Mouse (Mus musculus): Measurements from ENCODE around the gene Bphl.
A peak's percentile ranks its signal among the peaks of the same experiment; 100 is the strongest.

The Bphl gene

DNA sequence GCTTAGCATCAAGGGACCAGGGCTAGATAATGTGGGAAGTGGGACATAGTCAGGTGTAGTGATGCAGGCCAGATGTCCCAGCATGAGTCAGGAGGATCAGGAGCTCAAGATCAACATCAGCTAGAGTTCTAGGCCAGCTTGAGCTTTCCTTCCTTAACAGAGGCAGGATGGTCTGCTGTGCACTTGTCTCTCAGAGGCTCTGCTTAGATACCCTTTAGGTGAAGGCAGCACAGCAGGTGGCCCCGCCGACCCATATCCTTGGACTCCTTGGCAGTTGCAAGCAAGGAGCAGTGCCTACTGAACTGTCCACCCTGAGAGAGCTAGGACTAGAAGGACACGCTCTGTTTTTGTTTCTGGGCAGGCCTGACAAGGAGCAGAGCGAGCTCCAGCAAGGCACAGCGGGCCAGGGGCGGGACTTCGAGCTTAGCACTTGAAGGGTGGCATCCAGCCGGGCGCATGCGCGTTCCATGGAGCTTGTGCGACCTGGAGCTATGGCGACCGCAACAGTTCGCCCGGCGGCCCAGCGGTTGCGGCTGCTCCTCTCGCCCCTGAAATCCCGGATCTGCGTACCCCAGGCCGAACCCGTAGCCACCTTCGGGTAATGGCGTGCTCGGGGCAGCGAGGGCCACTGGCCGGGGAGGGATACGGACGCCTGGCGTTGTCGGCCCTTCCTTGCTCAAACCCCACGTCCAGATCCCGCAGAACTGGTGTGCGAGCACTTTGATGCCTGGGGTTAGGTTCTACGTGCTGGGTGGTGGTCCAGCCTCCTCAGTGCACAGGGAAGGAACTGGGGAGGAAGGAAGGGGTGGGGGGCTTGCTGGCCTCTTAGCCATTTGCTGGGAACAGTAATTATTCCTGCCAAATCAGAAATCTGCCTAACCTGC, at the start of gene Bphl:
Bphl (plus strand) TSS at position 426 of the 884 bp plus-strand sequence.
- DNase-seq (ENCODE audit: low spot score in 2 of 2): peak; percentile 87 to 91

DNA sequence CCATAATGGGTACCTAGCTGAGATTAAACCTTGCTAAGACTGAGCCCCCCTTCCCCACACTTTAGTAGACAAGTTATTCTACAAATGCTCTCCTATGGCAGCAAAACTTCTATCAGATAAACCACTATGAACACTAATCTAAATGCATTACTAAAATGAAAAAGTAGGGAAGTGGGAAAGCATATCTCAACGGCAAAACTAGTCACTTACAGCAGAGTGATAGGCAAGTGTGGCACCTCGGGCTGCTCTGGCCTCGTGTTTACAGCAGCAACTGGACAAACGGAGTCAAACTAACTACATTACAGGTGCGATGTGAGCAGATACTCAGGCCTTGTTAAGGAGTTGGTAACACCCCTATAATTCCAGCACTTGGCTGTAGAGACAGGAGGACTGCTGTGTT, 47.8 kb upstream of the Bphl start:
- DNase-seq (ENCODE audit: low spot score in 2 of 2): no peak

DNA sequence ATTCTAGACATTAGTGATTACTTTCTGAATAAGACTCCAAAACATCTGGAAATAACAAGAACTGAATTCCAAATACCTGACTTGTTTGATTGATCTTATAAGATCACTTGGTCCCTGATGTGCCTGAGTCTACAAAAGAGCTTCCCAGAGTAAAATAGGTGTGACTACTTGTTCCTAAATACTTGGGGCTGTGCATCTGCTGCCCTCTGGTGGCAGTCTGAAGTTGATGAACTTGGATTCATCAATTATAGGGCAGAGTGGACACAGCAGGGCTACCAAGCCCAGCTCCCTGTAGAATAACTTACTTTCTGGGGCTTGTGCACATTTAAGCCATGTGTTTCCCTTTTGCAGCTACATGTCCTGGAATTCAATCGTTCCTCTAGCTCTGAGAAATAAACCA, 42.2 kb upstream of the Bphl start:
- DNase-seq (ENCODE audit: low spot score in 2 of 2): peak; percentile 11 to 40

DNA sequence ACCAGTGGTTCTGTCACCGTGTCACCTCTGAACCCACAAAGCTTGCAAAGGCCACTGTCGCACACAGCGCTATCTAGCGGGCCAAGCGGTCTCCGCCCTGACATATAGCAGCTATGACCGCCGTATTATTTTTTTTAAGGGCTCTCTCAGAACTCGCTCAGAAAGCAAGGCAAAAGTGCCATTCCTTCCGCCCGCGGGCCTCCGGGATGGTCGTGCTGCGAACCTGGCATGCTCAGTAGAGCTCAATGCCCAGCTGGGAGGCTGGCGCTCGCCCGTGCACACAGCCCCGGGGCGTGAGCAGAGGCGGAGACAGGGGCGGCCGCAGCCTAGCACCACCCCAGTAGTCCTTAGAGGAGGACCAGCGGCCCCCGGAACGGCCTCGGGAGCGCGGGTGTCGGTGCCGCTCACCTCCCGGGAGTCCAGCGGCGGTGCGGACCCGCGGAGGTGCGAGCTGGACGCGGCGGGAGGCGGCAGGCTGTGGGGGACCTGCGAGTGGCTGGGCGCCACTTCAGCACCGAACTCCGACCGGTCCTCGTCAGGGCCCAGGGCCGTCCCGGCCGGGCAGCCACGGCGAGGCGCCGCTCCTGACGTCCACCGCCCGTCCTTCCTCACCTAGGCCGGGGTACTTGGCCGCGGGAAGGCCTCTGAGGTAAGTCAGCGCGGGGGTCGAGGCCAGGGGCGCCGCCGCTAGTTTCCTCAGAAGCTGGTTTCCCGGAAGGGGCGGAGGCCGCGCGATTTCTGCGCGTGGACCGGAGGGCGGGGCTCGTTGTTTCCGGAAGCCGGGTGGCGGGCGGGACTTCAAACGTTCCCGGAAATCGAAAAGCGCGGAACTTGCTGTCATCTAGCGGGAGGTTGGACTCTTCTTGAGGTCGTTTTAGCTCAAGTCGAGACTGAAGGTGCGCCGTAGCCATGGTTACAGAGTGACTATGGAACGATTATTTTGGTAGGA, 35.1 kb upstream of the Bphl start, which contains the start of the genes Ripk1 and Serpinb6a:
Ripk1 (plus strand) TSS at position 306 of the 949 bp plus-strand sequence.
Serpinb6a (minus strand) TSS at position 737 of the 949 bp plus-strand sequence.
- DNase-seq (ENCODE audit: low spot score in 2 of 2): peak; percentile 79 to 83

DNA sequence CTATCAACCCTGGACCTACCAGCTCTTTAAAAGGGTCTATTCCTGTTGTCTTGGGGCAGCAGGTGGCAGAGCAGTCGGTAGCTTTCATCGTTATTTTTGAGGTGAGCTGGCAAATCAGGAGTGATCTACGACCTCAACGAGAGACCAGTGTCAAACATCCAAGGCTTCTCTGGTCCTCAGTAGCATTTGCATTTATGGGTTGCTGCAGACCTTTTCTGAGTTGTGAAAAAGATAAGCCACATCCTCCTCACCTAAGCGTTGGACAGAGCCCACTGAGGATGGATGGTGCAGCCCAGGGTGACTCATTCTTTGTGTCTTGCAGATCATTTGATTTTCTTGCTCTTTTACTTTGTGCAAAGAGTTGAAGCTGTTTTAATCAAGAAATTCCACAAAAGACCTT, 34.3 kb upstream of the Bphl start:
- no peak for DNase-seq (ENCODE audit: low spot score in 2 of 2)

DNA sequence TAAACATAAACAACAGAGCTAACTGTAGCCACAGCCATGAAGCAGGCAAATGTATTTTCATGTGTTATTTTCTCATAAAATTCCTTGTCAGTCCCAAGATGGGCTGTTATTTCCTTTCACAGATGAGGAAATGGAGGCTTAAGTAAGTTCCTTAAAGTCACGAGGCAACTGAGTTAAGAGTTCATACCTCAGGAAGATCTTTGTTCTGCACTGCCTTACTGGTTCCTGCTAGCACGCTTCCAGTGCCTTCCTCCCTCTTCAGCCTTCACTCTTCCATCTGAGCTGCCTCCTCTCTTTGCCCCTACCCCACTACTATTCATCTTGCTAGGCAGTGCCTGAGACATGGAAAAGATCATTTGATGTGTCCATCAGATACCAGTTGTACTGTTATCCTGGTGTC, 30.2 kb upstream of the Bphl start:
- no peak for DNase-seq (ENCODE audit: low spot score in 2 of 2)

DNA sequence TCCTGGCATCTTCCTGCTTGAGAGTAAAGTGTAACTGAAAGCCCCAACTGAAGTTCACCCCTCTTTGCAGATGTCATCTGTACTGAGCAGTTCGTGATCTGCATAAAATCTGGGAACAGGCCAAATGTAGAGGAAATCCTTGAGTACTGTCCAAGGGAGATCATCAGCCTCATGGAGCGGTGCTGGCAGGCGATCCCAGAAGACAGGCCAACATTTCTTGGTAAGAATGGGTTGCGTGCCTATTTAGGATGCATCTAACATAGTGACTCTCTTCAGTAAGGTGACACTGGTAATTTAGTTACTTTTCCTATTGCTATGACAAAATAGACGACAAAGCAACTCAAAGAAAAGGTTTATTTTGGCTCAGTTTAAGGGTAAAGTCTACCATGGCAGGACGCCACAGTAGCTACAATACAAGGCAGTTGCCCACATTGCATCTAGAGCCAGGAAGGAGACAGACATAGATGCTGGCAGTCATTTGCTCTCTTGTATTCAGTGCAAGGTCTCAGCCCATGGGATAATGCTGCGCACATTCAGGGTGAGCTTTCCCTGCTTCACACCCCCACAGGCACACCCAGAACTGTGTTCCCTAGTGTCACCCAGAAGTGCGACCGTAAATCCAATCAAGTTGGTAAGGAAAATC, 20.3 kb upstream of the Bphl start:
- DNase-seq (ENCODE audit: low spot score in 2 of 2): no peak

DNA sequence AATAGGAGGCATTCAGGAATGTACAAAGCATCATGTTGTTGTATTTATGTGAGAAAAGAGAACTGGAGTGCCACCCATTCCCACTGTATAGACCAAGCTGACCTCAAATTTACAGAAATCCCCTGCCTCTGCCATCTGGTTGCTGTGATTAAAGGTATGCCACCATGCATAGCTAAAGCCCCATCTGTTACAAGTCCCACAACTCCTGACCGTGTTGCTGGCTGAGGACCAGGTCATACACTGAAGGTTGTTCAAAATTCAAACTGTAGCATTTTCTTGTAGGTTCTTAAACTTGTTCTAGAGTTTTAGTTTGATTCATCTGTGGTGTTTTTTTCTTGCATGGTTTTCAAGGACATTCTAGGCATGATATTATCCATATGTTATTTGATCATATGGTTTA, 18.9 kb upstream of the Bphl start:
- DNase-seq (ENCODE audit: low spot score in 2 of 2): no peak

DNA sequence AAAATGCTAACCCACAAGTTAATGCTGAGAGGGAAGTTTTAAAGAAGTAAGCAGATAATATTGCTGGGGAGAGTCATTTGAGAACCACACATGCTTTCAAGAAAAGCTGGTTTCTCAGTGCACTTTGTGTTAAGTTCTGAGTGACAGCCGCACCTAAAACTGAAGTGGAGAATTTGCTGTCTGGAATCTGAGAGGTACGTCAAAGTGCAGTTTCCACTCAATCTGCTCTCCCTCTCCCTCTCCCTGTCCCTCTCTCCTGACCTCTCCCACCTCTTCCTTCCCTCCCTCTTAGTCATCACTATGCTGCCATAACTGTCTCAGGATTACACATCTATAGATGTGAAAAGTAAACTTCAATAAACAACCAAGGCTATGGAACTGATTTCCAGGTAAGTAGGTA, 15.4 kb upstream of the Bphl start:
- no peak for DNase-seq (ENCODE audit: low spot score in 2 of 2)

DNA sequence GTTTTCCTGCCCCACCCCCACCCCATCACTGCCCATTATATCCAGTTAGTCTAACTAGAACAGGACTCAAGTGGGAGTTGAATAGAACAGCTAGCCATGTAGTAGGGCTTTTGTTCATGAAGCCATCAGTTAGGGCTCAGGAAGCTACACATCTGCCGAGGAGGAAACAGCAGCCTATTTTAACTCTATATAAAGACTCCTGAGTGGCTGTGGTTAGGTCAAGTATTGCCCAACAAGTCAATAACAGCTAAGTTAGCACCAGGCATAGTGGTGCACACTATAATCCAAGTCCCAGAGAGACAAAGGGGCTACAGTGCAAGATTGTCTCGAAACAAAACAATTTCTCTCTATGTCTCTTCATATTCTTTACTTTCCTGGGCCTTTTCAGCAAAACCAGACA, 5.4 kb upstream of the Bphl start:
- DNase-seq (ENCODE audit: low spot score in 2 of 2): no peak

DNA sequence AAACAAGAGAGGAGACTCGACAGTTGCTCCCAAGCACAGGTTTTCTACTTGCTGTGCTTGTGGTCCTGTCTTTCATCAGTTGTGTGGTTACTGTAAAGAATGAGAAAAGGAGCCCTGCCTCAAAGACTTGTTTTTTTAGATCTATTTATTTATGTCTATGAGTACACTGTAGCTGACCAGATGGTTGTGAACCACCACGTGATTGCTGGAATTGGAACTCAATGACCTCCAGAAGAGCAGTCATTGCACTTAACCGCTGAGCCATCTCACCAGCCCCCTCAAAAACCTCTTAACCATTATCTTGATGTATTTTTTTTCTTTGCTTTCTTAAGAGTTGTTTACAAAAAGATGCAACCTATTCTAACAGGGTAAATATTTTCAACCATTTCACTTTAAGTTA, 2.0 kb upstream of the Bphl start:
- DNase-seq (ENCODE audit: low spot score in 2 of 2): no peak

DNA sequence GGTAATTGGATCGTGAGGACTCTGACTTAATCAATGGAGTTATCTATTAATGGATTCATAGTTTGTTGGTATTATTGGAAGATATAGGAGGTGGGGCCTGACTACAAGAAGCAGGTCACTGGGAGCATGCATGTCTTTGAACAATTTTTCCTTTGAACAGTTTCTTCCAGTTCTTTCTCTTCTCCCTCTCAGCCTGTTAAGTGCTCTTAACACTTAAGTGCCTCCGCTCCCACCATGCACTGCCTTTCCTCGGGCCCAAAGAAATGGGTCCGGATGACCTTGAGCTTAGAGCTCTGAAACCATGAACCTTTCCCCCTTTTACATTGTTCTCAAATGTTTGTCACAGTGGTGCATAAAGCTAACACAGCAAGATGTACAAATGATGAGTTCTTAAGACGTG, 671 bp upstream of the Bphl start:
- DNase-seq (ENCODE audit: low spot score in 2 of 2): no peak

DNA sequence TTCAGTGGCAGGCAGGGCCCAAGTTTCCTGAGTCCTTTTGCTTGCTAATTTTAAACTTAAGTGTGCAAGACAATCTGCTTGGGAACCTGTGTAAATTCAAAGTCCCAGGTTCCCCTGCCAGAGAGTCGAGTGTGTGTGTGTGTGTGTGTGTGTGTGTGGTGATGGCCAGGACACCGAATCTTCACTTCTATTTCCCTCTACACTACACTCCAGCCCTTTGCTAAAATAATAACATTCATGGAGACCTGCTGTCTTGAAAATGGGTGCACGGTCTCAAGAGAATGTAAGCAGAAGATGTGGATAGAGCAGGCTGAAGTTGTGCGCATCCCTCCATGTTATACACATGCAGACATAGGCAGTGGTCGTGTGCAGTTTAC, 647 bp downstream of the Bphl start:
- DNase-seq (ENCODE audit: low spot score in 2 of 2): no peak

DNA sequence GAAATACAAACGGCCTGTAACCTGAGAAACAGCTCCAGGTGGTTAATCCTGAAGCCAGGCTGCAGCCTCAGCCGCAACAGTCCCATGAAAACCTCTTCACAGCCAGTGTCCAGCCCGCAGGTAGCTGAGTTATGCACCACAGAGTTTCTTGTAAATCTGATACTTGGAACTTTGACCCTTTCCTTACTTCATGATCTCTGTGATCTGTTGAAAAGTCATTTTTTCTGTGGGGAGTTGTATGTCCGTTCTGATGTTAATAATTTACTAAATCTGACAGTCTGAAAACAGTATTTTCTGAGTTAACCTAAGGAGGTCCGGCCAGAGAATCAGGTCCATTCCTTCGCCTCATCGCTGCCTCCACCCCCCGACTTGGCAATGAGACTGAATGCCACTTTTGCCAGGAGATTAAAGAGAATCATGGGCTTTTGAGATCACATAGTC, 1.5 kb downstream of the Bphl start:
- no peak for DNase-seq (ENCODE audit: low spot score in 2 of 2)

DNA sequence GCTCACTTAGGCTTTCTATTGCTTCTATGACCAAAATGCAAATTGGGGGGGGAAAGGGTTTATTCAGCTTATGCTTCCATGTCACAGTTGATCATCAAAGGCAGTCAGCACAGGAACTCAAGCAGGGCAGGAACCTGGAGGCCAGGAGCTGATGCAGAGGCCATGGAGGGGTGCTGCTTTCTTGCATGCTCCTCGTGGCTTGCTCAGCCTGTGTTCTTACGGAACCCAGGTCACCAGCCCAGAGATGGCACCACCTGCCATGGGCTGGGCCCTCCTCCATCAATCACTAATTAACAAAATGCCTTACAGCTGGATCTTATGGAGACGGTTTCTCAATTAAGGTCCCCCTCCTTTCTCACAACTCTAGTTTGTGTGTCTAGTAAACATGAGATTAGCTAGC, 2.7 kb downstream of the Bphl start:
- no peak for DNase-seq (ENCODE audit: low spot score in 2 of 2)

DNA sequence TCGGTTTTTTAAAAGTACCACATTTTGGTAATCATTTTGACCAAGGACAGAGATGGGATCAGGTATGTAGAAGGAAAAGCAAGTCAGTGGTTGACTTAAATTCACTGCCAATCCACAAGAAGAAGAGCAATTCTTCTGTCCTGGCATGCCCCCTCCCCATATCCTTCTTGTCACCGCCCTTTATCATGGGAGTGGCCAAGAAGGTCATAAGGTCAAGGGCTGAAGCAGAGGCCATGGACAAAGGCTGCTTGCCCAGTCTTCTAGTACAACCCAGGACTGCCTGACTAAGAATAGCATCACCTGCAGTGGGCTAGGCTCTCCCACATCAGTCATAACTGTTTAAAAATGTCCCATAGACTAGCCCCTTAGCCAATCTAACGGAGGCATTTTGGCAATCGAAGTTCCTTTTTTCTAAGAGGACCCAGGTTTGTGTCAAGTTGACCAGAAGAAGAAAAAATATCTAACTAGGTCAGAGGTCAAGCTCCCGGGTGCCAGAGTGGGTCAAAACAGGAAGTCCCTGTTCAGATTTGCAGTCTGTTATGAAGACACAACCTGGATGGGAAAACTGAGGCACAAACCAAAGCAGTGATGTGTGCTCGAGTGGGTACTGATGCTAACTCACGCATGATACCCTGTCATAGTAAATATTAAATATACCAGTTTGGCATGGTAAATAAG, 6.5 kb downstream of the Bphl start:
- DNase-seq (ENCODE audit: low spot score in 2 of 2): no peak

DNA sequence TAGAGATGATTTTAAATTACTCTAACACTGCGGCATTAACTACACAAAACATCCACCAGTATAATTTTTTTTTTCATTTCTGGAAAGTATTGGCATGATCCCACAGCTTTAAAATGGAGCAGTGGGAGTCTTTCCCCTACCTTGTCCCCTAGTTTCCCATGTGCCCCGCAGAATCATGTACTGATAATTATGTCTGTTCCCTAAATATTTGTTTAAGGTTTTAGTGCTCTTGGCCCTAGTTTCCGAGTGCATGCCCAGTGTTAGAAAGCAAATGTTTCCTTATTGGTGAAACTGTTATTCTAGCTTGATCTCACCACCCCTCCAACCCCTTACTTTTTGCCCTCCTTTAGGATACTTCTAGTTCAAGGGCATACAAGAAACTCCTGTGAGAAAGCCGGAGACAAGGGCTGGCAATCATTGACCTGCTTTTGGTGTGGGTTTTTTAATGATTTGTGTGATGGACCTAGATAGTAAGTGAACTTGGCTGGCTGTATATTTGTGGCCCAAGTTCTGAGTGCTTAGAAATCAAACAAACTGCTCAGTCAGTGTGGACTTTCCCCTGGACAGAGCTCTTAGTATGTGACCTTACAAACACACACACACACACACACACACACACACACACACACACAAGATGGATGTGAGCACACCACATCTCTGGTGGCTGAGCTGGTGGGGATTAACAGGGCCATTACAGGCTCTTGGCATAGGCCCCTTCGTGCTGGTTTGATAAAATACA, 8.3 kb downstream of the Bphl start:
- no peak for DNase-seq (ENCODE audit: low spot score in 2 of 2)

DNA sequence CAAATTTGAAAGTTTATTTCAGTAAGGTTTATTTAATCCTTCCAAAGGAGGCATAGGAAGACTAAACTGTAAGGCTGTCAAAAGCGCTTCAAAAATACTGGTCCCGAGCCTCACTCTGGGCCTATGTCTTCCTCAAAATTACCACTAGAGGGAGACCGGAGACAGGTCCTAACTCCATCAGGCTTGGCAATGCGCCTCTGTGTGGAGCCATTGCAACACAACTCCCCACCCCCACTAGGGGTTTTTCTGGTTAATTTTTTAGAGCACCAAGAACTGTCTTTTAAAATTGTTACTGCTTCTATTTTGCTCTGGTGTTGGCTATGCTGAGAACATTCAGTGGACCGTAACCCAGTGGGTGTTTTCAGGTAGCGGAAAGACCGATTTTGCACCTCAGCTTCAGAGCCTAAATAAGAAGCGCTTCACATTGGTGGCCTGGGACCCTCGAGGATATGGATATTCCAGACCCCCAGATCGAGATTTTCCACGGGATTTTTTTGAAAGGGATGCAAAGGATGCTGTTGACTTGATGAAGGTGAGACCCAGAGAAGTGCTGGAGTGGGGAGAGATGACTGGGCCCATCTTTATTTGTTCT, 9.1 kb downstream of the Bphl start:
- DNase-seq (ENCODE audit: low spot score in 2 of 2): peak; percentile 66 to 75

DNA sequence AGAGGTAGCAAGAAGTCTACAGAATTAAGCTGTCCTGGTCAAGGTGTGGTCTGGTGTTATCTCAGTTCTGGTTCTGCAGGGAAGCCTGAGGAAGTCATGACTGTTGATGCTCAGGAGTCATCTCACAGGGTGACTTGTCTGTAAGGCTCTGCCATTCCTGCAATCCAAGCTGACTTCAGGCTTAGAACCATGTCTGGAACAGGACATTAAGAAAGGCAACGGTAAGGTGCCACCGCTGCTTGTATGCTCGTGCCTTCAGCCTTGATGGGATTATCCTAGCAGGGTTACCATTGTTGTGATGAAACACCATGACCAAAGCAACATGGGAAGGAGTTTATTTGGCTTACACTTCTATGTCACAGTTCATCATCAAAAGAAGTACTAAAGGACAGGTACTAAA, 10.1 kb downstream of the Bphl start:
- no peak for DNase-seq (ENCODE audit: low spot score in 2 of 2)

DNA sequence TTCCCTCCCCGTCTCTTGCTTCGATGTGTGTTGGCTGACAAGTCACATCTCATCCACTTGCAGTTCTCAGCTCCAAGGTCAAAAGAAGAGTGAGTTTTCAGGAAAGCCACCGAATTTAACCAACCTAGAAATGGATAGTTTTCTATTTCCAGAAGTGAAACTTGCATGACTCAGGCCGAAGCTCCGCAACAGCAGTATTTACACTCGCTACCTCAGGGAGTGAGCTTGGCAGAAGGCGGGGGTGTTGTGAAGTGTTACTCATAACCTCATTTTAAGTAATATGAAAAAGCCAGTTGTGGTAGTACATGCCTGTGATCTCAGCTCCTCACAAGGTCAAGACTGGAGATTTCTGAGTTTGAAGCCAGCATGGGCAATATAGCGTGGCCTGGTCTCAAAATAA, 13.1 kb downstream of the Bphl start:
- no peak for DNase-seq (ENCODE audit: low spot score in 2 of 2)

Measured in frontal cortex, postnatal 14 days (tissue).